Mouse (Mus musculus) adrenal gland, postnatal 4 days (tissue): ENCODE data around the gene Ociad1. TPM values are rescaled to one million over a fixed set of nuclear protein-coding genes. Genes with fewer than 3 reads are reported as not detected.
"Not testable (repeated sequence)": the region's sequence is repeated elsewhere in the genome, so short reads cannot be mapped to it uniquely, and the experiment has no call there.

Experiments
- DNase-seq, 2 experiments: peaks; one replicate each; pipeline ENCODE4 v3.0.0; 2021 to 2022; ENCODE audit warnings: low spot score in 2 of 2, mixed read lengths in 2 of 2
- total RNA-seq, 2 experiments: library from RNA; stranded (reverse); gene quantifications; 2 replicates each; pipeline ENCODE4 v1.2.3; 2021

Ociad1 gene
- total RNA-seq, 2 experiments from 2014 or later: 203 to 214 TPM

DNA sequence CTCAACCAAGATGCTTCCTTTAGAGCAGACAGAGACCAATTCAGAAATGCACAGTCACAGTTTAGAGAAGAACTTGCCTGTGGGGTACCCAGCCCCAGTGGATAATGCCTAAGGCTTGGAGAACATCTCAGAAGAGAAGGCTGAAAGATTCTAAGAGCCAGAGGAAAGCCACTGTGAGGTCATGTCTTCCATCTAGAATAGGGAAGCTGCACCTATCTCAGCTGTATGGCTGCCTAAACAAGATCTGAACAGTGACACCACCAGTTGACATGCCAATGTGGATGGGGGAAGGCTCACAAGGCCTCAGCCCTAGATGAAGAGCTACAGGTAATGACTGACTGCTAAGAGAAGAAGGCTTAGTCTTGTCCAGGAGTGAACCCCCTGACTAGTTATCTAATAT is 8.5 kb upstream of the Ociad1 start:
- no peak for DNase-seq

DNA sequence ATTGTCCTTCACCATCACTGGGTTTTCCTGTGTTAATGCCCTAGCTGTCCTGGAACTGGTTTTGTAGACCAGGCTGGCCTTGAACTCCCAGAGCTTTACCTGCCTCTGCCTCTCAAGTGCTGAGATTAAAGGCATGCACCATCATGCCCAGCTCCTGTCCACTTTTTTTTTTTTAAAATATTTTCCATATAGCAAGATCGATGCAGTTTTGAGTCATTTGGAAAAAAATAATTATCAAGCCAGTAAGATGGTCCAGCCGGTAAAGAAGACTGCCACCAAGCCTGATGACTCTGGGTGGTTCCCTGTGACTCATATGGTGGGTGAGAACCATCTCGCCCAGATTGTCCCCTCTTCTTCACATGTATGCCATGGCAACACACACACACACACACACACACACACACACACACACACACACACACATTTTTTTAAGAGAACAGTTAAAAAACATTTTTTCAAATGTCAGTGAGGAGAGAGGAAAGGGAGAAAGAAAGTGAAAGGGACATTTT is 7.1 kb upstream of the Ociad1 start:
- no peak for DNase-seq

DNA sequence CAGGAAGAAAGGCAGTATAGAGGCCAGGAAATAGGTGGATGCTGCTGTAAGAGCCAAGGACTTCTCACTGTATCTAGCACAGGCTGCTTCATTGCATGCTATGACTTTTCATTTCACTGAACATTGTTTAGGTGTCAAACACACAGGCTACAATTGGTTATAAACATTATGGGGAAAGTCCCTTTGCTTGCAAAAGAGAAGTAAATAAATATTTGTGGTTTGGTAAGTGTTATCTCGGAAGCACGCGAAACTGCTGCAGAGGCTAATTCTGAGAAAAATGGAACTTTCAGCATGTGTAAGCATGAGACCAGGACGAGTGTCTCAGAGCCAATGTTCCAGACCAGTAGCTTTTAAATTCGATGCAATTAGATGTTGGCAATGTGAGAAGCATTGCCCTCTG is 6.0 kb upstream of the Ociad1 start:
- DNase-seq: no peak

DNA sequence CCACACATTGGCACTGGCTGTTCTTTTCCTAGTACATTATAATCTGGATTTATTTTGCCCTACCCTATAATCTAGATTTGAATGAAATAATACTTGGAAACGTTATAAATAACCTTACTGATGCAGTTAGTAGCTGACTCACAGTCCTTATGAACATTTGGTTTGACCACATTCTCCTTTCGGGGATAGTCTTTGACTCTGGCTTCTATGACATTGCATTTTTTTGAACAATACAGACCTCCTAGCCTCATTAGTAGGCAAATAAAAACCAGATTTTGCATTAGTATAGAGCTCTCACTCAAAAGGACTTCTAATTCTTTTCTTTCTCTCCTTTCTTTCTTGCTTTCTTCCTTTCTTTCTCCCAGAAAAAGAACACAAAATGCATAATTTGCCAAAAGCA is 2.7 kb upstream of the Ociad1 start:
- no peak for DNase-seq

DNA sequence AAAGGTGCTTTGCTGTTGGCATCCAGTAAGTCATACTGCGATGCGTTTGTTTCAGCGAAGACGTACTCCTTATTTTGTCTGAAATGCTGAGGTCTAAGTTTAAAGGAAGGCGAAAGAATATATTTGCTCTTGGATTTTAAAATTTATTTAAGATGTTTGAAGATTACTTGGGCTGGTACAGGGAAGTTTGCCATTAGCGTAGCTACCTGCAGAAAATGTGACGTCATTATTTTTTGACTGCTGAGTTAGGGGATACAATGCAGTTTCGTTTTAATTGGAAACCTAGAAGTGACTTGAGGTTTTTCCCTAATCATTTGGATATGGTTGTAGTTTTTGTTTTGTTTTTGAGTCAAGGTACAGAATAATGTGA is 859 bp downstream of the Ociad1 start:
- DNase-seq: no peak

DNA sequence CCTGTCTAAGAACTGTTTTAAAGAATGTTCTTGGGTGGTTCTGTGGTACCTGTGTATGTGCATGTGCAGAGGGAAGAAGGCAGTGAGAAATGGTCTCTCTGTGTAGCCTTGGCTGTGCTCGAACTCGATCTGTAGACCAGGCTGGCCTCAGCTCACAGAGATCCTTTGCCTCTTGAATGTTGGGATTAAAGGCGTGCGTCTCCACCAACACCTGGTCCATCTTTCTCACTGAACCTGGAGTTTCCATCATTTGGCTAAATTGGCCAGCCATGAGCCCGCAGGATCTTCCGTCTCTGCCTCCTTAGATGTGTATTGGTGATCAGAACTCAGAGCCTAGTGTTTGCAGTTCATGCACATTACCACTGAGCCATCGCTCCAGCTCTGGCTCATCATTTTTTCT is 2.4 kb downstream of the Ociad1 start:
- DNase-seq: no peak

DNA sequence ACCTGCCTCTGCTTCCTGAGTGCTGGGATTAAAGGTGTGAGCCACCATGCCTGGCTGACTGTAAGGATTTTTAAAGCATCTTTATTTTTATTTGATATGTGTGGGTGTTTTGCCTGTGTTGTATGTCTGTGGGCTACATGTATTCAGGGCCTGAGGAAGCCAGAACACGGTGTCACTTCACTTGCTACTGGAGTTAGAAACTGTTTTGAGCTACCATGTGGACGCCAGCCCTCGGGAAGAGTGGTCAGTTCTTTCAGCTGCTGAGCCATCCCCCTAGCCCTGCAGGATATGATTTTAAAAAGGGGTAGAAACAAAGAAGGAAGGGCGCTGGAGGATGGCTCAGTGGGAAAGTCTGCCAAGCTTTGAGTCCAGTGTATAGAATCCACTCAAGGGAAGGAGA is 3.3 kb downstream of the Ociad1 start:
- no peak for DNase-seq

DNA sequence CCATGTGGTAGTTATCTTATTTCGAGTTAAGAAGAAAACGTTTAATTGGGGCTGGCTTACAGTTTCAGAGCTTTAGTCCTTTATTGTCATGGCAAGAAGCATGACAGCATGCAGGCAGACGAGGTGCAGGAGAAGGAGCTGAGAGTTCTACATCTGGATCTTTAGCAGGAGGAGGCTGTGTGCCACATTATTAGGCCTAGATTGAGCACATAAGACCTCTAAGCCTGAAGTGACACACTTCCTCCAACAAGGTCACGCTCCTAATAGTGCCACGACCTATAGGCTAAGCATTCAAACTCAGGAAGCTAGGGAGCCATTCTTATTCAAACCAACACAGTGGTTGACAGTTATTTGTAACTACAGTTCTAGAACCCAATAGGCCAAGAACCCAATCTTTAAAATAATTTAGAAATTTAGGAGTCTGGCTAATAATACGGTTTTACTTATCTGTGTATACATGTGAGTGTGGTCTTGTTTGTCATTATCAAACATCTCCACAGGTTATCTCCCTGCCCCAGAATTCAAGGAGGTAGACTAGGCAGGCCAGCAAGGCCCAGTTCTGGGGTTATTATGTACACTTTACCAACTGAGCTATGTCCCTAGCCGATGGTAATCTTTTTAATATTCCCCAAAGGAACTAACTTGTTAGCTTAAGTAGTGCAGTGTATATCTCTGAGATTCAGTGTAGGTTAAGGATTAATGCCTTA is 9.2 kb downstream of the Ociad1 start:
- DNase-seq: no peak

DNA sequence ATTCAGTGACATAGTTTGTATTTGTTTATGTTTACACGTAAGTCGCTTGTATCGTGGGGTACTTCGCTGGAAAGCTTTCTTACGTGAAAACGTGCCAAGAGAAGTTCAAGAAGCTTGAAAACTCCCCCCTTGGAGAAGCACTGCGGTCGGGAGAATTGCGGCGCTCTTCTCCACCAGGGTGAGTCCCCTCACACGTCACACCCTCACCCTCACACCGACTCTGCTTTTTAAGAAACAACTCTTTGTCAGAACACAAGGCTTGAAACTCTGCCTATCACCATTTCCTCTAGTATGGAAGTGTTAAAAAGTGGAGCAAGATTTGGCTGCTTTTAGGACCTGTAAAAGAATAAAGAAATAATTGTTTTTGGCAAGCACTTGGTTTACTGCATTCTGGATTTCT is 11.9 kb downstream of the Ociad1 start:
- DNase-seq: no peak

DNA sequence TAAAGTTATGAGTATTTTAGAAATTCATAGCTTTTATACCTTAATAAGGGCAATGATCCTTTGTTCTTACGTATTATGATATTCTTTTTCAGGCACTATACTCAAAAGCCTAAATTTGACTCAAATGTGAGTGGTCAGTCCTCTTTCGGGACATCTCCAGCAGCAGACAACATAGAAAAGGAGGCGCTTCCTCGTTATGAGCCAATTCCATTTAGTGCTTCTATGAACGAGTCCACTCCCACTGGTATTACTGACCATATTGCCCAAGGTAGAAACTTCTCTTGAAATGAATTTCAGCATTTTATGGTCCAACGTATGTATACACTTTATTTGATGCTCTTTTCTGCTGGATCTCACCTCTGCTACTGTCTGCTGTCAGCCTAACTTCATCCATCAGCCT is 13.9 kb downstream of the Ociad1 start:
- DNase-seq: no peak

DNA sequence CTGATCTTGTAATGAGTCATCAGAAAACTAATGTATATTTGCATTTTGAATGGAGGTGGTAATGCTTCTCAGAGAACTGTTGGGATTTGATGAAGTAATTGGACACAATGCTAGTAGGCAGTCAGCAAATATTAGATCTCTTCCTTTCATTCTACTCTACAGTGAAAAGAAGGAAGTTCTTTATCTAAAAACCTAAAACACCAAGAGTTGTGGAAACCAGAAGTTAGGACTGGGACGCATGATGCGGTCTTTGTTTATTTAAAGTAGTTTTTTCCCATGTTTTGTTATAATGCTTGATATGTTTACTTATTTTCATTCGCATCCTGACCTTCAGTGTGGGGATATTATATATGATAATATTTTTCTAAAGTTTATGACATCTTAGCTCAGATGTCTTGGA is 14.7 kb downstream of the Ociad1 start:
- DNase-seq: no peak

DNA sequence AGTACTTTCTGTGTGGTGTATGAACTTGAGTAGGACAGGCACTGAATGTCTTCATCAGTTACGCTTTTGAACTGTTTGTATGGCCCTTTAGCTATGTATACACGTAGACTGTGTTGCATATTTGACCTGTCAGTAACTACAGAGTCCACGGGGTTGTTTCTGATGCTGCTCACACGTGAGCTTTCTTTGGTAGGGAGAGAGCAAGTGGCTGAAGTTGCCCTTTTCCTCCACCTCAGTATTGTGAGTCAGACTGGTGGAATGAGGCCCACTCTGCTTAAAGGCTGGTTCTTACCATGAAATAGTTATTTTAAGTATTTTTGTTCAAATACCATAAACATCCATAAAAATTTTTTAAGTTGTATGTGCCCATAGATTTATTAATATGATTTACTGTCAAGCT is 16.9 kb downstream of the Ociad1 start:
- DNase-seq: no peak

DNA sequence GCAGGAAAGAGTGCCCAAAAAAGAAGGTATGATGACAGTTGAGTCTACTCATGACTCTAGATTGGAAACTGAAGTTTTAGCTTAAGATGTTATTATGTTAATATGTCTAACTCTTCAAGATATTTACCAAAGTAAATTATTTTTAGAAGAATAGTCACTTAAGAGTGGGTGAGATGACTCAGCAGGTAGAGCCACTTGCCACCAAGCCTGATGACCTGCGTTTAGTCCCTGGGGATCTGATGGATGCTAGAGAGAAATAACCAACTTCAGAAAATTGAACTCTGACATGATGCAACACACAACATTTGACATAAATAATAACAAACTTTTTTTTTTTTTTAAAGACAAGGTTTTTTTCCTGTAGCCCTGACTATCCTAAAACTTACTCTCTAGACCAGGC is 17.8 kb downstream of the Ociad1 start:
- DNase-seq: no peak

DNA sequence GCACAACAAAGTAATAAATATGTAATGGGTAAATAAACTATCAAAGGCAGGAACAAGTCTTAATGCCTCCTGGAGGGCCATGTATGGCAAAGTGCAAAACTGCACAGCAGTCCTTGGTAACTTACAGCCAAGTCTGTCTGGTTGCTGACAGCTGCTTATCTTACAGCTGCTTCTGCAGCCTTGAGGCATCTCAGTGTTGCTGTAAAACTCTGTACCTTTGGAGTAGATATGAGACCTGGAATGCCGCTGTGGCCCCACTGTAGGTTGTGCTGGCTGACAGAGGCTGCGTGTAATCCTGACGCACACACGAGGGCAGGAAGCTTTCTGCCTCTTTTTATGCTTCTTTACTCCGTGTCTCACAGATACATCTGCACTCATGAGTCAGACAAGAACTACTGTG is 18.9 kb downstream of the Ociad1 start:
- DNase-seq: no peak

DNA sequence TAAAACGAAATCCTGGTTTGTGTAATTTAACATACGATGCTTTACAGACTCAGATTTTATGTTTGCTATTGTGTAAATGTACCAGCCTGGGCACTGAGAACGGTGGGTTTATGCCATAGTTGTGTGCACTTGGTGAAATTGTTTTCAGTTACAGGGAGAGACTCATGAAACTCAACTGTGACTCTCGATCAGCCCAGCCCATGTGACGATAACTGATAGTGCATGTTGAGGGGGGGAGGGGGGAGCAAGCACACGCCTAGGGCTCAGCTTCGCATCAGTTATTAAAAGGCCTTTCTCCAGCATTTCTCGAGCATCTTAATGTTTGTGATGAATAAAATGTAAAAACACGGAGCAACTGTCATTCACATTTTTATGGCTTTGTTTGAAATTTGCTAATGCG is 21.0 kb downstream of the Ociad1 start:
- DNase-seq: no peak

DNA sequence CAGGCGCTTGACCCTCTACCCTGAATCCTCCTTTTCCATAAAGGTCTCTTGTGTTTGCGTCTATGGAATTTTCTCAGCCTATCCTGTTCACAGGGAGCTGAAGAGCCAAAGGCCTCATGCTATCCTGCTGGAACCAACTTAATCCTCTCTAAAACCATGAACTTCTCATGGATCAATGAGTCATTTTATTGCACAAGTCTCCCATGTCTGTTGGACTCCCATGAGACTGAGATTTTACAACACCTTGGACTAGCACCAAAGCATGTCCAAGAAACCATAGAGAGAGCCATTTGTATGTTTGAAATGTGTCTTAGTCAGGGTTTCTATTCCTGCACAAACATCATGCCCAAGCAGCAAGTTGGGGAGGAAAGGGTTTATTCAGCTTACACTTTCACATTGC is 22.1 kb downstream of the Ociad1 start:
- no peak for DNase-seq

DNA sequence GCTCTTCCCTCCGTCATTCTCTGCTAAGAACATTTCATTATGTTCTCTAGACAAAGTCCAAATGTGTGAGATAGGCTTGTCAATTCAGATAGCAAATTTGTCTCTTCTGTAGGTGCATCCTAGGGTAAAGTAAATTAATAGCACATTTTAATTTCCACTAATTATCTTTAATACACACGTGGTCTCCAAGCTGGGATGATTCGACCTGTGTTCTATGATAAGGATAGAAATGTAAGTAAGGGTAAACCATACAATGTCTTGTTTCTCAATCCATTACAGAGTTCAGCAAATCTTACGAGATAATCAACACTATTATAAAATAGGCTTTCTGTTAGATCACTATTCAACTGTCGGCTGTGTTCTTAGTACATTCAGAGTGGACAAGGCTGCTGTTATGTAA is 26.7 kb downstream of the Ociad1 start:
- no peak for DNase-seq

DNA sequence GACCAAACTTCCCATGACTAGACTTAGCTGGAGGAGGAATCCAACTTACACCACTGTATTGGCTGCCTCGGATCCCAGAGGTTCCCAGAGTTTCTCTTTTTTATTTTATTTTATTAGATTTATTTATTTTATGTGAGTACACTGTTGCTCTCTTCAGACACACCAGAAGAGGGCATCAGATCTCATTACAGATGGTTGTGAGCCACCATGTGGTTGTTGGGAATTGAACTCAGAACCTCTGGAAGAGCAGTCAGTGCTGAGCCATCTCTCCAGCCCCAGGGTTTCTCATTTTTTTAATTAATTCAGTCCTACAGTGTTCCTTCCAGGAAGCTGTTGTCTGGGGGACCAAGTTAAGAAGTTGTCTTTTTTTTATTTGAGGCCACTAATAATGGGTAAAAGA is 30.1 kb downstream of the Ociad1 start:
- not testable (repeated sequence) for DNase-seq

DNA sequence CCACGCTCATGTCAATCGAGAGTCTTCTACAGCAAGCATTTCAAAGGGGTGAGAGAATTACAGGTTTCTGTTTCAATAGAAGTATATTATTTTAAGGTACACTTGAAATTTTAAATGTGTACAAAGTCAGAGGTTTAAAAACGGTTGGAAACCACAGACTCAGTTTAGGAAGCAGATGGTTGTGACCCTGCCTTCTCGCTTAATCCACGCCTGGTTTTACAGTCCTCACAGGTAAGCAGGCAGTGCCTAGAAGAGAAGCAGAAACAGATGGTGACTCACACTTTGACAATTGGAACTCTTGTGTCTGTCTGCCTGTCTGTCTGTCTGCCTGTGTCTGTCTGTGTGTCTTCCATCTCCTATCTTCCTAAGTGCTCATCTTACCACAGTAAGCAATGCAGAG is 31.0 kb downstream of the Ociad1 start:
- no peak for DNase-seq

DNA sequence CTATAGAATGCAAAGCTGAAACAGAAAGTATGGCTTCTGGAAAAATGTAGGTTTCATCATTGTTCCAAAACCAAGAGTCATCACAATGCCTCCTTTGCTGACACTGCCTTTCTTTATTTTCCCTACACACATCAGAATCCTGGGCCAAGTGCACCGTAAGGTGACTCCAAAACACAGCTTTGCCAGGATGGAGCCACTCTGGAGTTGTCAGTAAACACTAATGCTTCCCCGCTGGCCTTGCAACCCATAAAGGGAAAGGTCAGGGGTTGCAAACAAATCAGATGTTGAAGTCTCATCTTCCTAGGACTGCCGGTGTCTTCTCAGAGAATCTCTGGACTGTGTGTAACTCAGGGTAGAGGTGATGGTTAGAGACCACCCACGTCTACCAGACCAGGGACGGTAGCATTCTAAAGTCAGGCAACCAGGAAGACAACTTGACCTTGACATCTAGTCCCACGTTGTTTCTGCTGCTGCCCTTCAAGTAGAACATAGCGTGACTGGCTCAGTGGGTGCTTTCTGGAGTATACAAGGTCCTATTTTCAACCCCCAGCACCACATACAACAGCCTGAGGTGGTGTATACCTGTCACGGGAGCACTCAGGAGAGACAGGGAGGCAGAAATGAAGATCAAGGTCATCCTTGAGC is 32.1 kb downstream of the Ociad1 start:
- DNase-seq: no peak

DNA sequence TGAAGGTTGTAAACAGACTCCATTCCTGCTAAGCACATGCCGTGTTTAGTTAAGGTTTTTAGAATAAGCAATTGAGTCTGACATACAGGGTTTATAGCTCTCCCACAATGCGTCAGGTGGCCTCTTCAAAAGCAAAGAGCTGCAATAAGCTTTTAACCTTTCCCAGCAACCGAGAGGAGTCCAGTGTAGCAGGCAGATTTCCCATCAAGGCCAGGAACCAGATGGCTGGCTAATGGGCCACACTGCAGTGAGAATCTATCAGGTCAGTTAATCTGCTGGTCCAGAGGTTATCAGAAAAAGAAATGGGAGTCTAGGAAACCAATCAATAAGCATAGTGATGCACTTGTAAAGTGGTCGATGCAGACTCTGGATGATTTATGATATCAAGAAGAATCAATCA is 38.4 kb downstream of the Ociad1 start:
- no peak for DNase-seq

DNA sequence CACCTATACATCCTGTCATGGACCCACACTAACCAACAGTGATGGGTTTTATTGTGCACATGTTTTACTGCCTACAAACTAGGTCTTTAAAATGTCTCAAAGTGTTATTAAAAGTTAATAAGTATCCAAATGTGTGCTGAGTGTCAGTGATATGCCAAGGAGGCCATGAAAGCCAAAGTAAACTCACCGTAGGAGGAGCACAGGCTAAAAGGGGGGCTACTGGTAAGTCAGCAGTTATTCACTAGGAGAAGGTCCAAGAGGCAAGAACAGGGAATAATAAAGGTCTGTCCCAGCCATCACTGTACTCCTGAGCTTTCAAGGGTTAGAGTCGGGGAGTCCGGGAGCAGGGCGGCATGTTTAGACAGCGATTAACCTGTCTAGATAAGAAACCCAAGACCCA is 43.9 kb downstream of the Ociad1 start:
- DNase-seq: no peak
